Mouse (Mus musculus) embryonic facial prominence, embryonic 12.5 days (tissue): Measurements from ENCODE around the gene Snf8. TPM values are rescaled to one million over a fixed set of nuclear protein-coding genes. Genes with fewer than 3 reads are reported as not detected.
A peak's percentile ranks its signal among the peaks of the same experiment; 100 is the strongest.

Experiments used
- ATAC-seq: fragments of 200-750 bp; cut with Nextera tagmentation; 2 replicates; pipeline ENCODE4 v1.8.0; 2017; ENCODE audit not compliant: insufficient number of reproducible peaks, insufficient read depth, low FRiP score, low TSS enrichment
- H3K27ac ChIP-seq: fragments of 300-500 bp; sonication (generic); 2 replicates; pipeline ENCODE4 v1.5.1; 2016; ENCODE audit warnings: mild to moderate bottlenecking
- H3K27me3 ChIP-seq: fragments of 300-500 bp; sonication (generic); 2 replicates; pipeline ENCODE4 v1.6.1; 2016; ENCODE audit warnings: mild to moderate bottlenecking, moderate library complexity
- H3K36me3 ChIP-seq: fragments of 300-500 bp; sonication (generic); 2 replicates; pipeline ENCODE4 v1.6.1; 2016; ENCODE audit warnings: mild to moderate bottlenecking
- H3K4me1 ChIP-seq: fragments of 300-500 bp; sonication (generic); 2 replicates; pipeline ENCODE4 v1.6.1; 2016
- H3K4me2 ChIP-seq: fragments of 300-500 bp; sonication (generic); replicated peaks from 2 replicates; pipeline ENCODE4 v1.6.1; 2016; ENCODE audit warnings: mild to moderate bottlenecking, moderate library complexity
- H3K4me3 ChIP-seq: fragments of 300-500 bp; sonication (generic); 2 replicates; pipeline ENCODE4 v1.5.1; 2016; ENCODE audit warnings: mild to moderate bottlenecking
- H3K9ac ChIP-seq: fragments of 300-500 bp; sonication (generic); 2 replicates; pipeline ENCODE4 v1.6.1; 2016; ENCODE audit warnings: mild to moderate bottlenecking, moderate library complexity
- H3K9me3 ChIP-seq: fragments of 300-500 bp; sonication (generic); 2 replicates; pipeline ENCODE4 v1.6.1; 2016; ENCODE audit warnings: mild to moderate bottlenecking, moderate library complexity
- WGBS: fragments of 180-500 bp; shearing (Covaris S2); methylation state at CpG from one replicate; pipeline ENCODE4 v1.1.7; 2016; 5-methylcytosine and 5-hydroxymethylcytosine counted together
- polyA plus RNA-seq: library from polyadenylated mRNA; unstranded; fragments of >200 nt; fragmentation: Nextera tagmentation; extraction: Ambion mirVana; gene quantifications from 2 replicates; pipeline ENCODE4 v1.2.1, GENCODE M21; 2016

Snf8 gene
- 105 and 106 TPM in 2 replicates for polyA plus RNA-seq

- Histone ChIP-seq H3K4me3 (peak within 1 kb of the TSS; percentile 87), H3K9ac (peak within 1 kb of the TSS; percentile 70), H3K27ac (0 out of 2 replicates have a peak within 1 kb of the TSS, but pooled peaks have one; percentile 64), H3K27me3 (no peaks in the 10 kb centered on the region), H3K9me3 (no peaks in the 10 kb centered on the region), H3K36me3 (peaks cover 11% of the 10 kb centered on the region), H3K4me1 (peaks cover 10% of the 10 kb centered on the region; the same call in 1 of the 2 replicates), H3K4me2 (peak within 1 kb of the TSS; percentile 97)
- WGBS, result under 1% methylated on average over 29 of the region's 29 CpGs
- ATAC-seq, result no peak
Measured at GRCm38 (mm10) chr11:96034596-96035052, at the start of gene Snf8. Snf8 (plus strand) TSS chr11:96034885.

- 0 out of 2 replicates have a peak, but pooled peaks cover 9% of the 10 kb centered on the region for H3K36me3 ChIP-seq
- H3K4me3 ChIP-seq, result no peak overlapping the region
- H3K27ac ChIP-seq, result peak overlapping the region; percentile 74
- peaks cover 70% of the 10 kb centered on the region for H3K4me1 ChIP-seq
- ATAC-seq, result no peak
- no peak overlapping the region for H3K4me2 ChIP-seq
- H3K27me3 ChIP-seq, result no peaks in the 10 kb centered on the region
- 65% methylated on average over 6 of the region's 6 CpGs for WGBS
- no peak overlapping the region for H3K9ac ChIP-seq
- no peaks in the 10 kb centered on the region for H3K9me3 ChIP-seq
Measured at GRCm38 (mm10) chr11:95987854-95988447, 46.7 kb upstream of the Snf8 start.

- WGBS, result 58% methylated on average over 9 of the region's 9 CpGs
Measured at GRCm38 (mm10) chr11:95988533-95988932, 46.2 kb upstream of the Snf8 start.

GRCm38 (mm10) chr11:95989864-95990263 lies 44.8 kb upstream of the Snf8 start:
- peaks cover 70% of the 10 kb centered on the region for H3K4me1 ChIP-seq
- H3K9me3 ChIP-seq, result no peaks in the 10 kb centered on the region
- 23% methylated on average over 8 of the region's 8 CpGs for WGBS
- H3K9ac ChIP-seq, result peak overlapping the region; percentile 47
- H3K36me3 ChIP-seq, result peaks cover 15% of the 10 kb centered on the region; the same call in 1 of the 2 replicates
- no peaks in the 10 kb centered on the region for H3K27me3 ChIP-seq
- H3K4me3 ChIP-seq, result peak overlapping the region; percentile 12
- no peak for ATAC-seq
- H3K27ac ChIP-seq, result peak overlapping the region; percentile 99
- H3K4me2 ChIP-seq, result peak overlapping the region; percentile 85

More at GRCm38 (mm10) chr11:95988533-95988932, 46.2 kb upstream of the Snf8 start:
- ATAC-seq, result no peak
- H3K4me3 ChIP-seq, result no peak overlapping the region
- H3K9ac ChIP-seq, result 0 out of 2 replicates have a peak overlapping the region, but pooled peaks have one; percentile 15
- H3K9me3 ChIP-seq, result no peaks in the 10 kb centered on the region
- 0 out of 2 replicates have a peak, but pooled peaks cover 9% of the 10 kb centered on the region for H3K36me3 ChIP-seq
- H3K4me1 ChIP-seq, result peaks cover 70% of the 10 kb centered on the region
- H3K27me3 ChIP-seq, result no peaks in the 10 kb centered on the region
- no peak overlapping the region for H3K4me2 ChIP-seq
- peak overlapping the region; percentile 74 for H3K27ac ChIP-seq

- peak overlapping the region; percentile 85 for H3K4me2 ChIP-seq
- ATAC-seq, result no peak
- H3K27ac ChIP-seq, result peak overlapping the region; percentile 99
- H3K27me3 ChIP-seq, result no peaks in the 10 kb centered on the region
- 26% methylated on average over 4 of the region's 4 CpGs for WGBS
- H3K9me3 ChIP-seq, result no peaks in the 10 kb centered on the region
- H3K9ac ChIP-seq, result peak overlapping the region; percentile 83
- H3K4me1 ChIP-seq, result peaks cover 70% of the 10 kb centered on the region
- H3K4me3 ChIP-seq, result peak overlapping the region; percentile 42
- peaks cover 15% of the 10 kb centered on the region; the same call in 1 of the 2 replicates for H3K36me3 ChIP-seq
Measured at GRCm38 (mm10) chr11:95990431-95990830, 44.3 kb upstream of the Snf8 start.

GRCm38 (mm10) chr11:95990886-95991708 lies 43.6 kb upstream of the Snf8 start:
- H3K27me3 ChIP-seq, result no peaks in the 10 kb centered on the region
- H3K4me2 ChIP-seq, result peak overlapping the region; percentile 85
- H3K9me3 ChIP-seq, result no peaks in the 10 kb centered on the region
- peak overlapping the region; percentile 83 for H3K9ac ChIP-seq
- ATAC-seq, result peak; percentile 73
- peak overlapping the region; percentile 42 for H3K4me3 ChIP-seq
- peaks cover 68% of the 10 kb centered on the region for H3K4me1 ChIP-seq
- peak overlapping the region; percentile 99 for H3K27ac ChIP-seq
- under 1% methylated on average over 38 of the region's 49 CpGs for WGBS
- peaks cover 13% of the 10 kb centered on the region for H3K36me3 ChIP-seq

GRCm38 (mm10) chr11:95994151-95994550 lies 40.5 kb upstream of the Snf8 start:
- 88% methylated on average over 8 of the region's 8 CpGs for WGBS
- Histone ChIP-seq H3K9me3 (no peaks in the 10 kb centered on the region), H3K4me1 (peaks cover 61% of the 10 kb centered on the region), H3K9ac (no peak overlapping the region), H3K4me2 (no peak overlapping the region), H3K27me3 (no peaks in the 10 kb centered on the region), H3K36me3 (peaks cover 14% of the 10 kb centered on the region), H3K4me3 (no peak overlapping the region), H3K27ac (0 out of 2 replicates have a peak overlapping the region, but pooled peaks have one; percentile 23)
- ATAC-seq, result no peak

- Histone ChIP-seq H3K27me3 (no peaks in the 10 kb centered on the region), H3K36me3 (no peaks in the 10 kb centered on the region), H3K9ac (peak overlapping the region; percentile 63), H3K4me3 (peak overlapping the region; percentile 86), H3K4me1 (peaks cover 39% of the 10 kb centered on the region), H3K4me2 (peak overlapping the region; percentile 96), H3K27ac (peak overlapping the region; percentile 63), H3K9me3 (no peaks in the 10 kb centered on the region)
- under 1% methylated on average over 12 of the region's 12 CpGs for WGBS
- no peak for ATAC-seq
Measured at GRCm38 (mm10) chr11:96003100-96003900, 31.4 kb upstream of the Snf8 start.

GRCm38 (mm10) chr11:96003969-96004792 lies 30.5 kb upstream of the Snf8 start:
- Histone ChIP-seq H3K27ac (peak overlapping the region; percentile 98), H3K9ac (peak overlapping the region; percentile 95), H3K36me3 (no peaks in the 10 kb centered on the region), H3K27me3 (no peaks in the 10 kb centered on the region), H3K4me1 (peaks cover 36% of the 10 kb centered on the region), H3K4me3 (peak overlapping the region; percentile 86), H3K9me3 (no peaks in the 10 kb centered on the region), H3K4me2 (peak overlapping the region; percentile 96)
- under 1% methylated on average over 32 of the region's 32 CpGs for WGBS
- ATAC-seq, result no peak

- ATAC-seq, result no peak
- peak overlapping the region; percentile 98 for H3K27ac ChIP-seq
- peaks cover 30% of the 10 kb centered on the region for H3K4me1 ChIP-seq
Measured at GRCm38 (mm10) chr11:96004793-96005402, 29.8 kb upstream of the Snf8 start.

More at GRCm38 (mm10) chr11:96004793-96005402, 29.8 kb upstream of the Snf8 start:
- H3K9ac ChIP-seq, result peak overlapping the region; percentile 95
- H3K36me3 ChIP-seq, result no peaks in the 10 kb centered on the region
- WGBS, result under 1% methylated on average over 53 of the region's 57 CpGs
- peak overlapping the region; percentile 96 for H3K4me2 ChIP-seq
- H3K4me3 ChIP-seq, result peak overlapping the region; percentile 86
- no peaks in the 10 kb centered on the region for H3K27me3 ChIP-seq
- H3K9me3 ChIP-seq, result no peaks in the 10 kb centered on the region
